Mouse (Mus musculus): ENCODE results near the gene Oprm1.

Oprm1 gene

DNA sequence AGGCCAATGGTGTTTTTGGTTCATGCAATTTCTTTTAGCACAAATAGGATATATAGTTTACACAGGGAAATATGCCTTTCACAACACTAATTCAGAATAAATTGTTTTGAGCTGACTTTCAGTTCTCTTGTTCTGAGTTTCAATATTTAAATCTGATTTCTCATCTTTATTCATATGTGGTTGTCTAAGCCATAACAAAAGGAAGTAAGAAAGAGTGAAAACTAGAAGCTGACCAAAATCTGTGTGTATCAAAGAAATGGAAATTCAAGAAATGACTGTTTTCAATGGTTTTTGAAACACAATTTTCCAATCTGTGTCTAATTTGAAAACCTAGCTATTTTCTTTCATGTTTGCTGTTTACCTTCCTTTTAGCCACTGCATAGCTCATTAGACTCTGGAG lies 282.7 kb downstream of the Oprm1 start:
- DNase-seq (ENCODE audit: low spot score in 2 of 2), result no peak

DNA sequence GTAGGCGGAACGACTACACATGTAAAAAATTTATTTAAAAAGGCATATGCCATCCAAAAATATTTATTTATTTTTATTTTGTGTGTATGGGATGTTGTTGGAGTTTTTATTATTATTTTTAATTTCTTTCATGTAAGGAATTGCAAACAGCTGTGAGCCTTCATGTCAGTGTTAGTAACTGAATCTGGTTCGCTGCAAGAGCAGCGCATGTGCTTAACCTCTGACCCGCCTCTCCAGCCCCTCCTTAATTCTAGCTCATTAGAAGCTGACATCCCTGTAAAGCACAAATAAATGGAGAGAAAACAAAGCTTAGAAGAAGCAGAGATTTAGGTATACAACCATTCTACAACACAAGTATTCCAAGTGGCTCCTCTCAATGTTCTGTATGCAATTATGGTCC lies 285.6 kb downstream of the Oprm1 start:
- DNase-seq (ENCODE audit: low spot score in 2 of 2), result no peak

DNA sequence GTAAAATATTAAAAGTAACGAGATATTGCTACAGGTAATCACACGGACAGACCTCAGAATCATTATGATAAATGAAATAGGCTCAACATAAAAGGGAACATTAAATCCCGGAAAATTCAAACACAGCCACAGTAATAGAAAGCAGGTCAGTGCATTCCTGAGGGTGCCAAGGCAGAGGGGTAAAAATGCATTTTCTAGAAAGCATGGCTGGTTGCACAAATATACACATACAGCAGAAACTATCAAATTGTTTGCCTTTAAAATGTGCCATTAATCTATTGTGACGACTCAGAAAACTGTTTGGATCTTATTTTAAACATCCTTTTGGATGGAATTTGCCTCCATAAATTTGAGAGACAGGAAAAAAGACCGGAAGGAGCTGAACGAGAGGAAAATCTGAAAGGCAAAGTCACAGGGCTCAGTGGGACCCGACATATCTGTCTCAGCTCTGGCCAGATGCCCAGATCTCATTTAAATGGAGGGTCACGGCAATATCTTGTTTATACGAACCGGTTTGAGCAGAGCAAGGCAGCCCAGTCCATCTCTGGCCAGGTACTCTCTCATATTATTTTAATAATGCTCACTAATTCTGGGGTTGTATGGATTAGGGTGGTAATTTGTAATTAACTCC lies 289.1 kb downstream of the Oprm1 start:
- DNase-seq (ENCODE audit: low spot score in 2 of 2), result no peak

DNA sequence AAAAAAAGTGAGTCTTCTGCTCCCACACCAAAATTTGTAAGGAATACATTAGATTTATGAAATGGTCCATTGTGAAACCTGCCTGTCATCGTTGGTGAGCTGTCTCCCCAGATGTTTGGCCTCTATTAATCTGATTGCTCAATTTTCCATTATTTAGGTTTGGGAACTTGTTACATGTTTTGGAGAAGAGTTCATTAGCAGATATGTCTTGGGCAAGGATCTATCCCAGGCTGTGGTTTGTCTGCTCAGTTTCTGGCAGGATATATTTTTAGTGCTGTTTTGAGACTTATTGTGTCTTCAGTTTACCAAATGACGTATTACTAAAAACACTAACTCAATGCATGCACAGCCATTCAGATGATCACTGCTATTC lies 289.6 kb downstream of the Oprm1 start:
- DNase-seq (ENCODE audit: low spot score in 2 of 2), result no peak

- DNase-seq (ENCODE audit: low spot score in 2 of 2), result no peak
These were observed 291.6 kb downstream of the Oprm1 start for GRCm38 (mm10) chr10:7049901-7050300.

DNA sequence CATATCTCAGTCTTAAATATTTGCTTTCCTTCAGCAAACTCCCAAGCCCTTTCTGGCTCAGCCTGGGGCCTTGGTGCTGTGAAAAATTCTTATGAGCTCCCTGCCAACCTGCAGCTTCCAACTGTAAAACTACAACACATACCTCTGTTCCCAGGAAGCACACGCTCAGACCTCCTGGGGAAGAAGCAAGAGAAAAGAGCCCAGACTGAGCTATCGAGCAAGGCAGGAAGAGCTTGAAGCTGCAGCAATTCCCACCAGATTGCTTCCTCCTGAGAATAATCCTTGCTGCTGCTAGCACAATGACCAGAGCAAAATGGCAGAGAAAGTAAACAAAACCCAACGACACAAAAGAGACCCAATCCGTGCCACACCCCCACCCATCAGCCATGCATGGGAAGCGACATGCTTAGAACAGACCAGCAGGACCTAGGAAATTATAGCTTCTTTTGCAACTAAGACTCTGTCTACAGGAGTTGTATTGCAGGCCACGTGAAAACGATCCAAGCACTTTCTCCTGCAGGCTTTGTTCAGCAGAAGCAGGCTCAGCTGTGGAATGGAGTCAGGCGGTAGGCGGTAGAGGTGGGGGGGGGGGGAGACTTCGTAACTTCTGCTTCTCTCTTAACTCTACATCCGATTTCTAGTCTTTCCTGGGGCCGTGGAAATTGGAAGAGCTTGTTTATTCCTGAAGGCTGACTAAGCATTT lies 294.2 kb downstream of the Oprm1 start, which contains the start of gene Ipcef1:
Ipcef1 (minus strand) TSS at position 164 of the 703 bp plus-strand sequence.
- DNase-seq (ENCODE audit: low spot score in 2 of 2), result no peak

DNA sequence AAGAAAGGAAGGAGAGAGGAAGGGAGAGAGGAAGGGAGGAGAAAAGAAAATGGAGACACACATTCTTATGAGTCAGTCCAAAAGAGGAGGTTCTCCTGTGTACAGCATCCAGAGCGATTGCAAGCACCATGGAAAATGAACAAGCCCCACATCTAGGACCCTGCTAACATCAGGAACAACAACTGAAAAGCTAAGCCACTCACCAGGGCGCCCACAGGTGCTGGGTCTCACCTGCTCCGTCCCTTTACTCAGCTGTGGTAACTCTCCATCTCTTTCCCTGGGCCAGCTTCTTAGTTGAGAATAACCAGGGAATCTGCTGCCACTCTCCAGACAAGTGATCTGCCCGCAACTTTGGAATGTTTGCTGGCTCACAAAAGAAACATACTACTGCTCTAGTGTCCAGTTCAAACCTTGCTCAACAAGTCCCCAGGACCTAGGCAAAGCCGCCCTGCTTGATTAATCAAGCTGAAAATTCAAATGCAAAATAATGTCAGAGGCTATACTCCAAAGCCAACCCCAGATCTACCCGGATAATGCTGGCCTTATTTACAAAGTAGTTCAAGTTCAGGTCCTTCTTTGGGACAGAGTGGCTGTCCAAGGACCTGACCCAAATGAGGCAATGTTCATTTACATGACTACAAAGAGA lies 296.4 kb downstream of the Oprm1 start:
- no peak for DNase-seq (ENCODE audit: low spot score in 2 of 2)

DNA sequence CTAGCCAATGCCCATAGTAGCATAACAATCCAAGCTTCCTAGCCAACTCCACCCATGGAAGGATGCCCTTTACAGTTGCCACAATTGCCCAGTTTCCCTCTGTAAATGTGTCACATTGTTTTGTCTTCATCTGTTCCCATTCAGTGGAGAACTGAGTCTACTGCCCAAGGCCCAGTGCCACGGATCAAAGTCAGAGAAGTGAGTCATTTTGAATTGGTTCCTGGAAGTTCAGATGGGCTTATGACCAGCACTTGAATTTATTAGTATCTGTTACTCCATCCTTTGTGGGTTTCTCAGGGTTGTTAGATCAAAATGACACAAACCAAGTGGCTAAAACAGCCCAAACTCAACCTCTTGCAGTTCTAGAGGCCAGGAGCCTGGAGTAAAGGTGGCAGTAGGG lies 299.2 kb downstream of the Oprm1 start:
- DNase-seq (ENCODE audit: low spot score in 2 of 2), result no peak

DNA sequence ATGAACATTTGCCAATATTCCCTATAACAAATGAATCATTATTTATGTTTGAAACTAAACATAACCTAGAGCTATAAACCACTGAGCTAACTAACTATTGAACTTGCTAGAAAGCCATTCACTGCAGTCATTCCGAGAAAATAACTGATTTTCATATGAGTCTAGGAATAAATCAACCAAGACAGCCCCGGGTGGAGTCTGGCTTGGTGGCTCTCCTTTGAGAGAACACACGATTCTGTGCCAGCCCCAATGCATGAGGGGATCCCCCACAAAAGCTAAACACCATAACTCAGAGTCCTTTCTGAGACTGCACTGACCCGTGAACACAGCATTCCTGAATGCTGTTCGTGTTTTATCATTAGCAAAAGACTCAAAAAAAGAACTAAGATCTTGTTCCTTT lies 302.0 kb downstream of the Oprm1 start:
- DNase-seq (ENCODE audit: low spot score in 2 of 2), result no peak

GRCm38 (mm10) chr10:7062993-7063392 lies 304.7 kb downstream of the Oprm1 start:
- DNase-seq (ENCODE audit: low spot score in 2 of 2), result peak in 1 of 2 experiments; percentile 30

GRCm38 (mm10) chr10:7063752-7064457 lies 305.6 kb downstream of the Oprm1 start:
- DNase-seq (ENCODE audit: low spot score in 2 of 2), result no peak

GRCm38 (mm10) chr10:7068608-7069007 lies 310.3 kb downstream of the Oprm1 start:
- peak in 1 of 2 experiments; percentile 23 for DNase-seq (ENCODE audit: low spot score in 2 of 2)

DNA sequence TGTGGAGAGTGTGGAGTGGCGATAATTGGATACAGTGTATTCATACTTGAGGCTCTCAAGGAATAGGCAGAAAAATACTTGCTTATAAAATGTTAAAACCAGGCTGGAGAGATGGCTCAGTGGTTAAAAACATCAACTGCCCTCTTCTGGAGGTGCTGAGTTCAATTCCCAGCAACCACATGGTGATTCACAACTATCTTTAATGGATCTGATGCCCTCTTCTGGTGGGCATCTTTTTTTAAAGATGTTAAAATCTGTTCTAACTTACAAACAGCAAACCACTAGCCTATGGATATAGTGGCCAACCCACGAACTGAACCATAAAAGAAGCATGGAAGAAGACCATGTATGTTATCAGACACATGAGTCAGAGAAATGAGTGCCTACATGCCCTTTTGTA lies 310.8 kb downstream of the Oprm1 start:
- DNase-seq (ENCODE audit: low spot score in 2 of 2), result no peak

DNA sequence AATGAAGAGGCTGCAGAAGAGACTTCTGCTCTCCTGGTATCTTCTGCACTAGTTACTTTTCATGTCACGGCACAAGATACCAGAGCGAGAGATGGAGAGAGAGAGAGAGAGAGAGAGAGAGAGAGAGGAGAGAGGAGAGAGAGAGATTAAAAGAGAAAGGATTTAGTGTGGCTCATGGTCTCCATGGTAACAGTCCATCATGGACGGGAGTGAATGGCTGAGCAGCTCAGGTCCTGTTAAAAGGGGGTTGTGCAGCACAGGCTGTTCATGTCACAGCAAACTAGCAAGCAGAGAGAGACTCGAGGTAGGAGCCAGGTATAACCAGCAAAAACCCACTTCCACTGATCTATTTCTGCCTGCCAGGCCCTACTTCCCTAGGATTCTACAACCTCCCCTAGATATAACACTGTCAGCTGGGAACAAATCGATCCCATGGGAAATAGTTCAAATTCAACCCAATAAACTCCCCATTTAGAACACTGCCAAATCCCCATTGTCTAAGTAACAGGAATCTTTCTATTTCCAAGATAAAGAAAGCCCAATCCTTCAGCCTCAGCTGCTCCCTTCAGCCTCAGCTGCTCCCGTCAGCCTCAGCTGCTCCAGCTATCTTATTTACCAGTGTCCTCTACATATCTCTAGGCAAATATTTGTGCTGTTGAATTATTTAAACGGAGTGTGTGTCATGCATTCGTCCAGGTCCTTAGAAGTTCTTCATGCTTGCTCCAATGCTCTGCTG lies 312.0 kb downstream of the Oprm1 start:
- DNase-seq (ENCODE audit: low spot score in 2 of 2), result no peak

GRCm38 (mm10) chr10:7070924-7071323 lies 312.6 kb downstream of the Oprm1 start:
- no peak for DNase-seq (ENCODE audit: low spot score in 2 of 2)

GRCm38 (mm10) chr10:7074231-7074630 lies 315.9 kb downstream of the Oprm1 start:
- no peak for DNase-seq (ENCODE audit: low spot score in 2 of 2)

GRCm38 (mm10) chr10:7075661-7076060 lies 317.4 kb downstream of the Oprm1 start:
- DNase-seq (ENCODE audit: low spot score in 2 of 2), result no peak

GRCm38 (mm10) chr10:7076201-7076600 lies 317.9 kb downstream of the Oprm1 start:
- peak; percentile 24 to 66 for DNase-seq (ENCODE audit: low spot score in 2 of 2)

DNA sequence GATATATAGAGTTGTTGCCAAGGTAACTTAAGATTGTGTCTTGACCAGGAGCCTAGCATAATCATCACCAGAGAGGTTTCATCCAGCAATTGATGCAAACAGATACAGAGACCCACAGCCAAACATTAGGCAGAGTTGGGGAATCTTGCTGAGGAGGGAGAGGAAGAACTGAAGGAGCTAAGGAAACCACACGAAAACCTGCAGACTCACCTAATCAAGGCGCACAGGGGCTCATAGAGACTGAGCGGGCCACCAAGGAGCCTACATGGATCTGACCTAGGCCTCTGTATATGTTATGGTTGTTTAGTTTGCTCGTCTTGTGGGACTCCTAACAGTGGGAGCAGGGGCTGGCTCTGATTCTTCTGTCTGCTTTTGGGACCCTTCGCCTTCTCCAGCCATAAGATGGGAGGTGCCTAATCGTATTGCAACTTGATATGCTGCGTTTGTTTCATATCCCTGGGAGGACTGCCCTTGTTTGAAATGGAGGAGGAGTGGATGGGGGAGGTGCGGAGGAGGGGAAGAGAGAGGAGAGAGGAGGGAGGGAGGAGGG lies 318.4 kb downstream of the Oprm1 start:
- no peak for DNase-seq (ENCODE audit: low spot score in 2 of 2)

GRCm38 (mm10) chr10:7077389-7077808 lies 319.1 kb downstream of the Oprm1 start:
- DNase-seq (ENCODE audit: low spot score in 2 of 2), result no peak

DNA sequence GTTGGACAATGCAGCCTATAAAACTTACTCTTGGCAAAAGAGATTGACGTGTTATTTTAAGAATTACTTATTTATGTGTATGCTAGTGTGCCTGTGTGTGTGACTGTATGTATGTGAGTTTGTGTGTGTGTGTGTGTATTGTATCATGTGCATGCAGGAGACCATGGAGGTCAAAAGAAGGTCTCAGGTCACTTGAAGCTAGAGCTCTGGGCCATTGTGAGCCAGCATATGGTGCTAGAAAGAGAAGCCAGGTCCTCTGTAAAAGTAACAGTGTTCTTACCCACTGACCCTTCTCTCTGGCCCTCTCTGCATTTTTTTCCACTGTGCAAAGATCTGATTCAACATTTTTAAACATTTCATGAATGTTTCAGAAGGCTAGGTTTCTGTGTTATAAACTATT lies 319.7 kb downstream of the Oprm1 start:
- no peak for DNase-seq (ENCODE audit: low spot score in 2 of 2)

All from spleen, postnatal 10 days (tissue).